Mouse (Mus musculus): ENCODE measurements around the gene Sh2b1.

Gene Sh2b1

DNA sequence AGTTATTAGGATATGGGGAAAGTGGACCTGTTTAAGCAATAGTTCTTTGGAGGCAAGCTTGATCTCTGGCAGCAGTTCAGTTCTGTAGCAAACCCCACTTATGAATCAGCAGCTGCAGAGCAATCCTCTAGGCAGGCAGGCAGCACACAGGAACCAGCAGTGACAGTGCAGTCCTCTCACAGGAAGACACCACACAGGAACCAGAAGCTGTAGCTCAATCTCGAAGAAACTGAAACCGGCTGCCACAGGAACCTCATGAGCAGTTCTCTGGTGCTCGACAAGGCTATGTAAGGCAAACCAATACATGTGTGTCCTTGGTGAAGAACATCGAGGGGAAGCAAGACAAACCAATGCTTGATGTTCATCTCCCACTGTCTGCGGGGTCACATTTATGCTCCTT is 53.5 kb downstream of the Sh2b1 start:
- no peak for DNase-seq (ENCODE audit: low read depth, low spot score)

DNA sequence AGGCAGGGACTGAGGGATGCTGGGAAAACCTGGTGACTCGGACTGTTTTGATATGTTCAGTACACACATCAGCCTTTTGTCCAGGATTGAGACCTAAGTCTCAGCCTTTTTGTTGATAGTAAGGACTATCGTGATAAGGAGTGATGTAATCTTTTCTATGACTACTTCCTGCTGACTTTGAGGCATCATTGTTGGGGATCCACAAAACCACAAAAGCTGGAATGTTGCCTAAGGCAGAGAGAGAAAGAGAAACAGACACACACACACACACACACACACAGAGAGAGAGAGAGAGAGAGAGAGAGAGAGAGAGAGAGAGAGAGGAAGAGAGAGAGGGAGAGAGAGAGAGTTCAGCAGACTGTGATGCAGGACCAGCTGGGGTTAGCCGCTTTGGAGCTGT is 56.7 kb downstream of the Sh2b1 start:
- no peak for DNase-seq (ENCODE audit: low read depth, low spot score)

DNA sequence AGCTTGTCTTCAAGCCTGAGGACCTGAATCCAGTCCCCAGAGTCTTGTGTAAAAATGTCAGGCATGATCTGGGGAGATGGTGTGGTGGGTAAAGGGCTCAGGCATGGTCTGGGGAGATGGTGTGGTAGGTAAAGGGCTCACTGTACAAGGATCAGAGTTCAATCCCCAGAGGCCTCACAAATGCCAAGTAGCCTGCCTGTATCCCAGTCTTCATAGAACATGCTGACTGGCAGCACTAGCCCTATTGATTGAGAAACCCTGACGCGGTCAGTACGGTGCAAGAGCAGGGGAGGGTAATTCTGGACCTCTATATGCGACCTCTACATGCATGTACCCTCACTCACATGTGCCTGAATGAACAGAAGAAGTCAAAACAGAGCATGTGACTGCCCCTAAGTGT is 57.6 kb downstream of the Sh2b1 start:
- no peak for DNase-seq (ENCODE audit: low read depth, low spot score)

DNA sequence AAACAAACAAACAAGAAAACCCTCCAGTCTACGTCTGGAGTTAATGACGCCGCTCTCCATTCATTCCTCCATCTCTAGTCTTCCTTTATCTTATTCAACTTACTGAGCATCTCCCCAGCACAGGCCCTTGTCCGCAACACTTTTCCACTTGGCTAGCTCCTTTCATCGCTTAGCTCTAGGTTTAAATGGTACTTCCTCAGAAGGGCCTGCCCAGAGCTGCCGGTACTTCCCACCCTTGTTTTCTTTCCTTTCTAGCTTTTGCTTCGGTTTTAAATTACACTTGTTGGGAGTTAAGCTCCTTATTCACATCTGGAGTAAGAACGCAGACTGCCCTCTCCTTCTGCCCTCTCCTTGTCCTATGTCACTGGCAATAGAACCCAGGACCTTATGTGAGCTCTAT is 58.2 kb downstream of the Sh2b1 start:
- DNase-seq (ENCODE audit: low read depth, low spot score), result no peak

Data from telencephalon, adult 2 months (tissue).